Mouse (Mus musculus) kidney, embryonic 15.5 days (tissue): ENCODE measurements around the gene Meis2. TPM values are rescaled to one million over a fixed set of nuclear protein-coding genes. Genes with fewer than 3 reads are reported as not detected.

ENCODE experiments used
- ATAC-seq: fragments of 200-750 bp; cut with Nextera tagmentation; replicated peaks from 2 replicates; pipeline ENCODE4 v1.8.0; 2017; ENCODE audit warnings: moderate TSS enrichment; ENCODE audit not compliant: low FRiP score
- H3K27ac ChIP-seq: fragments of 300-500 bp; sonication (generic); 2 replicates; pipeline ENCODE4 v1.5.1; 2015; ENCODE audit warnings: mild to moderate bottlenecking, inconsistent platforms
- H3K27me3 ChIP-seq: fragments of 300-500 bp; sonication (generic); 2 replicates; pipeline ENCODE4 v1.6.1; 2015; ENCODE audit warnings: inconsistent platforms
- H3K36me3 ChIP-seq: fragments of 300-500 bp; sonication (generic); 2 replicates; pipeline ENCODE4 v1.6.1; 2015; ENCODE audit warnings: inconsistent platforms
- H3K4me1 ChIP-seq: fragments of 300-500 bp; sonication (generic); 2 replicates; pipeline ENCODE4 v1.6.1; 2015; ENCODE audit warnings: inconsistent platforms
- H3K4me2 ChIP-seq: fragments of 300-500 bp; sonication (generic); 2 replicates; pipeline ENCODE4 v1.6.1; 2015; ENCODE audit warnings: moderate library complexity, mild to moderate bottlenecking, inconsistent platforms
- H3K4me3 ChIP-seq: fragments of 300-500 bp; sonication (generic); replicated peaks from 2 replicates; pipeline ENCODE4 v1.5.1; 2015; ENCODE audit warnings: mild to moderate bottlenecking, inconsistent platforms
- H3K9ac ChIP-seq: fragments of 300-500 bp; sonication (generic); 2 replicates; pipeline ENCODE4 v1.6.1; 2015; ENCODE audit warnings: mild to moderate bottlenecking, inconsistent platforms
- H3K9me3 ChIP-seq: fragments of 300-500 bp; sonication (generic); replicated peaks from 2 replicates; pipeline ENCODE4 v1.6.1; 2016; ENCODE audit warnings: inconsistent platforms
- WGBS: fragments of 180-500 bp; shearing (Covaris S2); methylation state at CpG from one replicate; pipeline ENCODE4 v1.1.7; 2015; ENCODE audit warnings: mixed read lengths; 5-methylcytosine and 5-hydroxymethylcytosine counted together
- polyA plus RNA-seq: library from polyadenylated mRNA; unstranded; fragments of >200 nt; fragmentation: Nextera tagmentation; extraction: Ambion mirVana; gene quantifications from 2 replicates; pipeline ENCODE4 v1.2.1, GENCODE M21; 2015

The Meis2 gene
- polyA plus RNA-seq, 1 experiment from 2014 or later: 94.3 TPM

DNA sequence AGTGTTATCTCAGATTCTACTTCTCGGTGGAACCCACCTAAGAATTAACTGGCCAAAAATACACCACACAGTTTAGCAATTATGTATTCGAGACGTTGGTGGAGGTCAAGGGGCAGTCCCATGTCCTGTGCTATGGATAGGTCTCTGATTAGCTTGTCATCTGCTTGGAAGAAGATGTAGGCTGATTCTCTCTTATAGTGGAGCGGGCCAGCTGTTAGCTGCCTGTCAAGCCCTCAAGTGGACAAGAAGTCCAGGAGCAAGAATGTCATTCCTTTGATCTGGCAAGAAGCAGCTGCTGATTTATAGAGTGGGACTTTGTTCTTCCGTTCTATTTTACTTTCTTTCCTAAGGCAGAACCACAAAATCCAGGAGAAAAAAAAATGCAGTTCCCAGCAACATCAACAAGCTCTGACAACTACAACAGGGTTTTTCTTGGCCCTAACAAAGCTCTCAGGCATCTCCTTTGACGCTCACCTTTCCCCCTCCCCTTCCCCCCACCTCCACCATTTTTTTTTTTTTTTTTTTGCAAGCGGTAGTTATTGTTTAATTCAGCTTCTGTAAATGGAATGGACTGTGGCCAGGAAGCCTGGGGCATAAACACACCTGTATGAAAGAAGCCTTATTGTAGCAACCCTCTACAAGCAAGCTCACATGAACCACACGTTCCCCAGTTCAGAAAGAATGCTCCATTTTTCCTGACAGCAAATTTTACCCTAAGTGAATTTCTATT lies 189.7 kb downstream of the Meis2 start:
- WGBS: 36% methylated on average over 8 of the region's 8 CpGs
- H3K4me2 ChIP-seq: no peak overlapping the region
- no peaks in the 10 kb centered on the region for H3K27me3 ChIP-seq
- H3K9me3 ChIP-seq: no peaks in the 10 kb centered on the region
- H3K4me1 ChIP-seq: peaks cover 56% of the 10 kb centered on the region
- no peak overlapping the region for H3K4me3 ChIP-seq
- peak; percentile 46 for ATAC-seq
- no peak overlapping the region for H3K9ac ChIP-seq
- H3K36me3 ChIP-seq: no peaks in the 10 kb centered on the region
- peak overlapping the region; percentile 66 for H3K27ac ChIP-seq

DNA sequence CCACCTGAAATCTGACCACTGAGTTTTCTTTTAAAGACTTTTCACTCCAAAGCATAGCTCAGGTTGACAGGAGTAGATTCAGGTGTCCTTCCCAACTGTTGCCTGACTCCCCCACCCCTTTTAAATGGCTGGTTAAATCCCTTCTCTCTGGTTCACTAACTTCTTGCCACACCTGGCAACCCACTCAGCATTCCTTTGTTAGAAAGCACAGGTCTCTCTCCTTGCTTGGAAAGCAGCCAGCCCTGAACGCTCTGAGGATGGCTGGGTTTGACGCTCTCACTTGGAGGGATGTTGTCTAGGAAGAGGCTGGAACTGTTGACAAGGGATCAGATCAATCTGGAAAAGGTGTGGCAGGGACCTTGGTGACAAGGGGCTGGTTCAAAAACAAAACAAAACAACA lies 192.8 kb downstream of the Meis2 start:
- H3K4me1 ChIP-seq: peaks cover 67% of the 10 kb centered on the region
- whole genome bisulfite sequencing: 14% methylated on average over 2 of the region's 2 CpGs
- ATAC-seq: peak; percentile 62

GRCm38 (mm10) chr2:115869966-115870365 lies 195.7 kb downstream of the Meis2 start:
- ATAC-seq: no peak
- H3K27ac ChIP-seq: peak overlapping the region; percentile 55

More for the DNA sequence above, 192.8 kb downstream of the Meis2 start:
- Histone ChIP-seq H3K27ac (peak overlapping the region; percentile 63), H3K27me3 (no peaks in the 10 kb centered on the region), H3K36me3 (peaks cover 10% of the 10 kb centered on the region), H3K9me3 (no peaks in the 10 kb centered on the region), H3K9ac (no peak overlapping the region), H3K4me3 (no peak overlapping the region), H3K4me2 (peak overlapping the region; percentile 30)

DNA sequence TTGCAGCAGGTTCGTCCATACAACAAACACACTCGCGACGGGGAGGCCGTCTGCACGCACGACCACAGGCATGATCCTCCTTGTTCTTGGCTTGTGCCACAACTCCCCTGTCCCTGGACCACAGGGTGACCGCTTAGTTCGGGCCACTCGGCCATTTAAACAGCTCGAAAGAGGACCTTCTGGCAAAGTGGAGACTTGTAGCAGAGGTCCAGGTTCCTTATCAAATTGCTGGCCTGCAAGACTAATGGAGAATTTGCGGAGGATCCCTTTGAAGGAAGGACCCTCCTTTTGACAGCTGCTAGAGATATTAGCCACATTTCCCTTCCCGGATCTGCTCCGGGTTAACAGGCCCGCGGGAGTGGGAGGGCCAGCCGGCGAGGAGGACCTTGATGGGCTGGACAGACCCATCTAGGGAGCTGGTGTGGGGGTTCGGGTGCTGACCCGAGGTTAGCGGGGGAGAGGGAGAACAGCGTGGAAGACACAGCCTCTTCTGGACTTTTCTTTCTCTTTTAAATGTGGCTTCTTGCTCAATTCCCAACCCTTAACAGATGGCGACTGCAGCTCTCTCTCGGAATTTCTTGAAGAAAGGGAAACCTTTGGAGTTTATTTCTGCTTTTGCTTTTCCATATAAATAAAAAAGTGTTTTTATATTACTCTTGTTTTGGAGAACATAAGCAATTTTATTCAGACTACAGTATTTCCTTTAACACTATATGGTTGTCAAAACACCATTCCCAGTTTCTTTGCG lies 204.9 kb downstream of the Meis2 start:
- H3K9ac ChIP-seq: peak overlapping the region; percentile 37
- H3K9me3 ChIP-seq: no peaks in the 10 kb centered on the region
- 3% methylated on average over 25 of the region's 25 CpGs for WGBS
- H3K4me2 ChIP-seq: peak overlapping the region; percentile 64
- peak overlapping the region; percentile 90 for H3K27ac ChIP-seq
- peaks cover 13% of the 10 kb centered on the region for H3K36me3 ChIP-seq
- peaks cover 45% of the 10 kb centered on the region for H3K4me1 ChIP-seq
- peak overlapping the region; percentile 31 for H3K4me3 ChIP-seq
- 0 out of 2 replicates have a peak, but pooled peaks cover 6% of the 10 kb centered on the region for H3K27me3 ChIP-seq
- ATAC-seq: peak; percentile 31

More at GRCm38 (mm10) chr2:115869966-115870365, 195.7 kb downstream of the Meis2 start:
- Histone ChIP-seq H3K4me3 (no peak overlapping the region), H3K36me3 (peaks cover 29% of the 10 kb centered on the region), H3K27me3 (no peaks in the 10 kb centered on the region), H3K9ac (no peak overlapping the region), H3K4me2 (no peak overlapping the region), H3K4me1 (peaks cover 46% of the 10 kb centered on the region), H3K9me3 (no peaks in the 10 kb centered on the region)
- 34% methylated on average over 2 of the region's 2 CpGs for WGBS

DNA sequence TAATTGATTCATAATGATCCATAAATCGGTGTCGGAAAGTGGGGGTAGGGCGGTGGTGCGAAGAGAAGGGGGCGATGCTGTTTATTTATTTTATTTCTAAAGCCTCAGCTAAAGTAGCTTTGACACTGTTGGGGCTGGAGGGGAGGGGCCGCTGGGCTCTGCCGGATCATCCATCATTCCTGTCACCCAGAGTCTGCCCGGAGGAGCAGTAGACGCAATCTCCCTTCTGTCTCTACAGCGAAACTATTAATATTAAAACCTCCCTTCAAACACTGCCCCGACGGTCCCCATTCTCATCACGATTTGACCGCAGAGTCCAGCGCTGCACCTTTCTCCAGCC lies 205.5 kb downstream of the Meis2 start:
- under 1% methylated on average over 15 of the region's 15 CpGs for WGBS
- Histone ChIP-seq H3K4me1 (peaks cover 51% of the 10 kb centered on the region), H3K27me3 (0 out of 2 replicates have a peak, but pooled peaks cover 6% of the 10 kb centered on the region), H3K9ac (peak overlapping the region; percentile 37), H3K4me3 (peak overlapping the region; percentile 31), H3K36me3 (peaks cover 10% of the 10 kb centered on the region), H3K4me2 (peak overlapping the region; percentile 64), H3K27ac (peak overlapping the region; percentile 90), H3K9me3 (no peaks in the 10 kb centered on the region)
- ATAC-seq: peak; percentile 63; the same call in 1 of the 2 replicates

DNA sequence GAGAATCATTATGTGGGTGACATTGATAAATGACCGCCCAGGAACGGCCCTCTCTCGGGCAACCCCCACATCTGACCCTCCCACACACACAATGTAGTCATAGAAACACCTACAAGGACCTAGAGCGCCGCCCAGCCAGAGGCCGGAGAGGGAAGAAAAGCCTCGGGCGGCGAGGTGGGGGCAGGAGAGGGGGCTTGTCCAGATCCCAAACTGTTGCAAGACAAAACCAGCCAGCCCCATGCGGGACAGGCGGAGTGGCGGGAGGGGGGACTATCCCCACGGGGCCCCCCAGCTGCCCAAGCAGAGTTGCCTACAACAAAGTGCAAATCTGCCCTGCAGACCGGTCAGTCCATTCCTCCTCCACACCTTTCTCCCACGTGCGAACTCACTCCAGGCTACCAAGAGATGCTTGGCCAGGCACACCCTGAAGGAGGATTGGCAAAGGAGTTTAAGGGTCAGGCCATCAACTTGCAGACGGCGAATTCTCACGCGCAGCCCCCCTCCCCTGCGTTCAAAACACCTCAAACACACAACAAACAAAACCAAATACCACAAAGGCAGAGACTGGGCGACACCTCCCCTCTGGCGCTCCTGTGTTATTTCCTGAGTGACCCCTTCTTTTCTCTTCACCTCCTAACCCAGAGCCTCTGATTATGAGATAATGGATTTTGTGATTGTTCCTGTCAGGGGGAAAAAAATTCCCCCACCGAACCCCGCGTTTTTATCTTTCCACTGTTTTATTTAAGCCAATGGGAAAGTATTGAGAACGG lies 206.1 kb downstream of the Meis2 start:
- peak overlapping the region; percentile 31 for H3K4me3 ChIP-seq
- H3K4me1 ChIP-seq: peaks cover 56% of the 10 kb centered on the region
- H3K4me2 ChIP-seq: peak overlapping the region; percentile 64
- no peaks in the 10 kb centered on the region for H3K9me3 ChIP-seq
- under 1% methylated on average over 27 of the region's 27 CpGs for WGBS
- no peak overlapping the region for H3K9ac ChIP-seq
- peak overlapping the region; percentile 90 for H3K27ac ChIP-seq
- H3K36me3 ChIP-seq: peaks cover 10% of the 10 kb centered on the region
- peak; percentile 84 for ATAC-seq
- H3K27me3 ChIP-seq: 0 out of 2 replicates have a peak, but pooled peaks cover 6% of the 10 kb centered on the region

GRCm38 (mm10) chr2:115858927-115859326 lies 206.7 kb downstream of the Meis2 start:
- H3K27ac ChIP-seq: peak overlapping the region; percentile 90
- ATAC-seq: no peak
- H3K4me2 ChIP-seq: peak overlapping the region; percentile 64
- peaks cover 5% of the 10 kb centered on the region for H3K36me3 ChIP-seq
- peaks cover 61% of the 10 kb centered on the region for H3K4me1 ChIP-seq
- H3K9me3 ChIP-seq: no peaks in the 10 kb centered on the region
- 3% methylated on average over 10 of the region's 10 CpGs for WGBS
- 0 out of 2 replicates have a peak, but pooled peaks cover 6% of the 10 kb centered on the region for H3K27me3 ChIP-seq
- H3K4me3 ChIP-seq: peak overlapping the region; percentile 31
- no peak overlapping the region for H3K9ac ChIP-seq

GRCm38 (mm10) chr2:115858246-115858645 lies 207.4 kb downstream of the Meis2 start:
- H3K27ac ChIP-seq: peak overlapping the region; percentile 76
- peak overlapping the region; percentile 12; the same call in 1 of the 2 replicates for H3K4me3 ChIP-seq
- H3K36me3 ChIP-seq: no peaks in the 10 kb centered on the region; the same call in 1 of the 2 replicates
- 13% methylated on average over 8 of the region's 8 CpGs for WGBS
- peaks cover 67% of the 10 kb centered on the region for H3K4me1 ChIP-seq
- no peak for ATAC-seq
- 0 out of 2 replicates have a peak, but pooled peaks cover 6% of the 10 kb centered on the region for H3K27me3 ChIP-seq
- H3K9me3 ChIP-seq: no peaks in the 10 kb centered on the region
- H3K4me2 ChIP-seq: peak overlapping the region; percentile 41
- H3K9ac ChIP-seq: no peak overlapping the region

DNA sequence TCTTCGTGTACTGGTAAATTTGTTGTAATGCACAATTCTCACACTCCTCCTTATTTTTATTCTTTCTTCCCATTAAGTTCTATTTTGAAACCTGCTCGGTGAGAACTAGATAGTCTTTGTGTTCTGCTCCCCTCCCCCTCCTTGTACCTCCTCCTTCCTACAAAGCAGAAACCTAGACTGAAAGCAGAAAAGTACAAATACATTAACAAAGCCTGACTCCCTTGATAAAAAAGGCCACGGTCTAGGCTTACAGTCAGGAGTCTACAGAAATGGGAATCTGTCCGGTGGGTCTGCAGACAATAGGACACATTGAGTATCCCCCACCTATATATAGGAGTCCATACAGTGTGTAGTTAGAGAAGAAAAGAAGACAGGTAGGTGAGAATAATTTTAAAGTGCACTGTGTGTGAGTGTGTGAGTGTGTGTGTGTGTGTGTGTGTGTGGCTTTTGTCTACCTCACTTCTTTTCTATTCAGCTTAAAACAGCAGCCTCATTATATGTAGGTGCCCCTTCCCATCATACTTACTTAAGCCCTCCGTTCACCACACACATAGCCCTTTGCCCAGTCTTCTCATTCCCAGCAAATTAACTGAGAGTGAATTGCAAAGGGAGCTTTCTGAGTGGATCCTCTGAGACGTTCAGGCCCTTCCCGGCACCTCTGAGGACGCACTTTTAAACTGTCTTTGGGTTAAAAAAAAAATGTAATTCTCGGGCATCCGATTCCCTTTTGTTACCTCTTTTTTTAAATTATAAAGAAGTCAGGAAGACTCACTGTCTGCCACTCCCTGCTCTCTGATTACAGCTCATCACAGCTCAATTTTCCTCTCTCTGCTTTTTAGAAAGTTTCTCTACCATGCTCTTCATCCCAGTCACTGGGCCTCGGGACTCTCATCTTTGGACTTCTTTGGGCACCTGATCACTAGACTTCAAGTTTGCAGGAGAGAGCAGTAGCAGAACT lies 208.2 kb downstream of the Meis2 start:
- peak overlapping the region; percentile 76 for H3K27ac ChIP-seq
- H3K36me3 ChIP-seq: no peaks in the 10 kb centered on the region
- peak overlapping the region; percentile 12; the same call in 1 of the 2 replicates for H3K4me3 ChIP-seq
- H3K9ac ChIP-seq: 0 out of 2 replicates have a peak overlapping the region, but pooled peaks have one; percentile 3
- 11% methylated on average over 11 of the region's 11 CpGs for WGBS
- peaks cover 74% of the 10 kb centered on the region for H3K4me1 ChIP-seq
- H3K27me3 ChIP-seq: peaks cover 12% of the 10 kb centered on the region
- peak overlapping the region; percentile 41 for H3K4me2 ChIP-seq
- no peaks in the 10 kb centered on the region for H3K9me3 ChIP-seq
- ATAC-seq: no peak

DNA sequence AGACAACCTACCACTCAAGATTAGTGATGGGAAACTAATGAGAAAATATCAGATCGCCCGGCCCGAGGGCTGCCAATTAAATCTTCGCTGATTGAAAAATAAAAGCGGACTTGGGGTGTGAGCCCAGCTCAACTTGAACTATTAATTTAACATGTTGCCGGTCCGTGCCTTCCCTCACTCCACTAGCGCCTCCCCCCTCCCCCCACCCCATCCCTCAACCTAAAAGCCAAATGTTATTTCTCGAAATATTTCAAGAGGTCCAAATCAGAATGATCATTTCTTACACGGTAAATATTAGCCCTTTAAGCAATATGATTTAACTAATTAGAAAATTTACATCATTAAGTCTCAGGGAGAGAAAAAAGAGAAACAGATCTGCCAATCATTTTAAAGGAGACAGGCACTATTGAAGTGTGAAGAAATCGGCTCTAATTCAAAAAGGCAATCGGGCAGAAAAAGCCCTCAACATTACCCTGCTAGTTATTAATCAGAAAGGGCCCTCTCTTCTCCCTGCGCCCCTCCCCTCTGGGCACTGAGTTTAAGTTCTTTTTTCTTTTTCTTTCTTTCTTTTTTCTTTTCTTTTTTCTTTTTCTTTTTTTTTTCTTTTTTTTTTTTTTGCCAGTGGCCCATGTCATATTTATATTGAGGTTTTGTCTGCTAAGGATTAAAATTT lies 209.1 kb downstream of the Meis2 start:
- ATAC-seq: no peak
- peak overlapping the region; percentile 87 for H3K27ac ChIP-seq
- peaks cover 77% of the 10 kb centered on the region for H3K4me1 ChIP-seq
- H3K27me3 ChIP-seq: peaks cover 13% of the 10 kb centered on the region
- H3K36me3 ChIP-seq: no peaks in the 10 kb centered on the region
- peak overlapping the region; percentile 39 for H3K4me3 ChIP-seq
- H3K4me2 ChIP-seq: peak overlapping the region; percentile 63
- no peaks in the 10 kb centered on the region for H3K9me3 ChIP-seq
- 3% methylated on average over 13 of the region's 13 CpGs for WGBS
- 0 out of 2 replicates have a peak overlapping the region, but pooled peaks have one; percentile 15 for H3K9ac ChIP-seq
